Mouse (Mus musculus) splenic B cell, adult 2 months (primary cell): ENCODE measurements around the gene Dsn1.

Source experiments
- DNase-seq: peaks from one replicate; pipeline ENCODE4 v3.0.0-alpha.2; 2011; ENCODE audit warnings: low read depth, low spot score
- H3K27me3 ChIP-seq: 2 replicates; pipeline ENCODE4 v1.6.1; 2012; ENCODE audit warnings: mild to moderate bottlenecking, low read length, moderate library complexity, mixed read lengths; ENCODE audit not compliant: control insufficient read depth, poor library complexity, insufficient read depth, severe bottlenecking
- H3K36me3 ChIP-seq: 2 replicates; pipeline ENCODE4 v1.6.1; 2012; ENCODE audit warnings: mild to moderate bottlenecking, low read length, moderate library complexity, mixed read lengths; ENCODE audit not compliant: control insufficient read depth, poor library complexity, insufficient read depth, severe bottlenecking

Dsn1 gene

DNA sequence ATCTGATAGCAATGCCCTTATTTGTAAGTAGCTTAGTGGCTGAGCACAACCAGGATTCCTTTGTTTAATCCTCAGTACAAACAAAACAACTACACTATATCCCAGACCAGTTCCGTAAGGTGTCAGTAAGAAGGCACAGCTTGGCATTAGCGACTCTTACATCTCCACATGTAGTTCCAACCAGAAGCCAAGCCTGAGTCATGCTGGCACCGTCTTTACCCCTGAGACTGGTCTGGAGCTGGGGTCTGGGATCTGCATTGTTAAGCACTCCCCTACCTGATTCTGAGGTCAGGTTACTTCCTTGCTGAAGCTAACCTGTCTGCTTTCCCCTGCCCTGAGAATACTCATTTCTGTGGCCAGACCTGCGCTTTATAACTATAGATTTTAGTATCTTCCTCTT, 38.5 kb downstream of the Dsn1 start:
- no peak for DNase-seq
- Histone ChIP-seq H3K36me3 (no peaks in the 10 kb centered on the region), H3K27me3 (no peaks in the 10 kb centered on the region)

DNA sequence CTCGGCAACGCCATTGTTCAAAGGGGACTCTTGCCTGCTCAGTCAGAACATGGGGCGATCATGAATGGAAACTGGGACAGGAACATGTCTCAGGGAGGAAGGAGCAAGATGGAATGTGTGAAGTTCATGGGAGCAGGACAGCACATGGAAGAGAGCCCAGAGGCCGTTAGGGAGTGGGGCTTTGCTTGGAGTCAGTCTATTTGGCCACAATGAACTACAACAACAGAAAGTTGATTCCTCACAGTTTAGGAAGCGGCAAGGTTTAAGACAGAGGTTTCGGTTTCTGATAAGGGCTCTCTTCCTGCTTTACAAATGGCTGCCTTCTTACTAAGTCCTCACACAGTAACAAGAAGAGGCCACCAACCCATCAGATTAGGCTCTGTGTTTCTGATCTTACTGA, 39.6 kb downstream of the Dsn1 start:
- H3K27me3 ChIP-seq = no peaks in the 10 kb centered on the region
- H3K36me3 ChIP-seq = no peaks in the 10 kb centered on the region
- no peak for DNase-seq

DNA sequence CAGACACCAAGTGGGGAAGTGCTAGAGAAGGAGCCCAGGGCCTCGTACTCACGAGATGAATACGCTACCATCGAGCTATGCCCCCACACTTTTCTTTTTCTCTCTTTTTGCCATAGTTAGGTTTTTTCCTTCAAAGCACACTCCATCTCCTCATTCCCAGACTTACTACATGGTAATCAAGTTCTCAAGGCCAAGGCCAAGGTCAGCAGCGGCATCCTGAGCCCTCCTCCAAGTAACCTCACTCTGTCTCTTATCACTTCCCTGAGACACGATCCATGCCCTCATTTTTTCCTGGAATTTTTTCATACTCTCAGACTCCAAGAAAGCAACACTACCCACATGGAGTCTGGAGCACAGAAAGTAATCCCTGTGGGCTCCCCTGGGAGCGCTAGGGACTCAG, 43.1 kb downstream of the Dsn1 start:
- Histone ChIP-seq H3K27me3 (no peaks in the 10 kb centered on the region), H3K36me3 (no peaks in the 10 kb centered on the region)
- DNase-seq = no peak

DNA sequence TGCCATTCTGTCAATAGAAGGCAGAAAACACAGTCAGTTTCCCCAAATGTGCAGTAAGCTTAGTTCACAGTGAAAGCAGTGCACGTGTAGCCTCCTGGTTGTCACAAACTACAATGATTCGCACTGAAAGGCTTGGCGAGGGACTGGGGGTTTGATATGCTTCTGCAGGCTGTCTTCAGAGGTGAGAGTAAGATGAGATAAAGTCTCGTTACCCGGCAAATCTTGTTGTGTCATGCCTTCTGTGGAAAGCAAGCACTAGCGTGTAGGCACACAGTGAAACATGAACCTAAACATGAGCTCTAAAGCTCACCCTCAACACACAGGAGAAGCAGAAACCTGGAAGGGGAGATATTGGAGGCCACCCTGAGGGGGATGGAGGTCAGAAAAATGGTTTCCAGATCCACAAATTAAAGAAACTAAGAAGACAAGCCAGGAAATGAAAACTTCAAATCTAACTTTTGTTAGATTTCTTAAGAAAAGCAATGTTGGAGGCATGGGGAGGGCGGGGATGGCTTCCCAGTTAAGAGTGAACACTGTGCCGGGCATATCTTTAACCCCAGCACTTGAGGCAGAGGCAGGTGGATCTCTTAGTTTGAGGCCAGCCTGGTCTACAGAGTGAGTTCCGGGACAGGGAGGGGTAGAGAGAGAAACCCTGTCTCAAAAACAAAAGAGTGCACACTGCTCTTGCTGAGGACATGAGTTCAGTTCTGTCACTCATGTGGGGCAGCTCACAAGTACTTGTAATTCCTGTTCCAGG, 48.3 kb downstream of the Dsn1 start:
- Histone ChIP-seq H3K27me3 (no peaks in the 10 kb centered on the region), H3K36me3 (peaks cover 5% of the 10 kb centered on the region; the same call in 1 of the 2 replicates)
- DNase-seq = no peak

DNA sequence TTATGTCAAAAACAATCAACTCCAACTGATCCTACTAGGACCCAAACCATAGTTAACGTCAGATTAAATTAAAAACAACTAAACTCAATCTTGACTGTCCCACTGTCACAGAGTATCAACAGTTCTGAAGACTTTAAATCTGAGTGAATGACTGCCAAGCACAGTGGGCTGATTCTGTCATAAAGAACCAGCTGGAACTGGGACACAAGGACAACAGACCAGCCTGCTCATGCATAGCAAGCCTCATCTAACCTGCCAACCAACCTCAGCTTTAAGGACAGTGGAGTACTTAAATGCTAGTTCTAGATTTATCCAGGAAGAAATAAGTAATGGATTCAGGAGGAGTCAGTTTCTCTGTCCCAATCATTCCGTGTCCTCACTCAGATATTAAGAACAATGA, 49.9 kb downstream of the Dsn1 start:
- Histone ChIP-seq H3K36me3 (peaks cover 5% of the 10 kb centered on the region; the same call in 1 of the 2 replicates), H3K27me3 (no peaks in the 10 kb centered on the region)
- no peak for DNase-seq

GRCm38 (mm10) chr2:156956306-156956705, 50.6 kb downstream of the Dsn1 start:
- Histone ChIP-seq H3K27me3 (no peaks in the 10 kb centered on the region), H3K36me3 (peaks cover 5% of the 10 kb centered on the region; the same call in 1 of the 2 replicates)
- DNase-seq = no peak

DNA sequence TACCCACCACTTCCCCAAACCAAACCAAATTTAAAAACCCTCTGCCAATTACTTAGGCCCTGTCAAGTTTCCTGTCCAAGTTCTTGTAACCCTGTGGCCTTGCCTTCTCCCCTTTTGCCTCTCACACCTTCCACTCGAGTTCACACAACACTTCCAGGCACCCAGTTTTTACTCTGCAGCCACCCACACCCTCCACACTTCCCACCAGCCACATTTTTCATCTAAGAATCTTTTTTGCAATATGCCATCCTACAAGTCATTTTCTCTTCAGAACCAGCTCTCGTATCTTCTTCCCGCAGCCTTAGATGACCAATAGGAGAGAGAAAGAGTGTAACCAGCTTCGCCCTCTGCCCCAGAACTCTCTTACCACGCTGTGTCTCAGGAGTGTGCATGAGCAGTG, 52.5 kb downstream of the Dsn1 start:
- Histone ChIP-seq H3K27me3 (no peaks in the 10 kb centered on the region), H3K36me3 (peaks cover 5% of the 10 kb centered on the region; the same call in 1 of the 2 replicates)
- no peak for DNase-seq

- DNase-seq = no peak
- Histone ChIP-seq H3K36me3 (peaks cover 3% of the 10 kb centered on the region; the same call in 1 of the 2 replicates), H3K27me3 (no peaks in the 10 kb centered on the region)
These were observed 55.5 kb downstream of the Dsn1 start for GRCm38 (mm10) chr2:156951301-156952094.

GRCm38 (mm10) chr2:156950816-156951215, 56.1 kb downstream of the Dsn1 start:
- Histone ChIP-seq H3K27me3 (no peaks in the 10 kb centered on the region), H3K36me3 (no peaks in the 10 kb centered on the region)
- no peak for DNase-seq
